In genomic region chr1:24699320-24699719, GRCm38 (mm10) we compare ENCODE assay signal across 8 mouse cellular contexts. TPM values are rescaled to one million over a fixed set of nuclear protein-coding genes. Genes with fewer than 3 reads are reported as not detected.
A peak's percentile ranks its signal among the peaks of the same experiment; 100 is the strongest.
DNase-seq lines count a peak whose midpoint lies in the region; ATAC-seq and TF ChIP-seq lines count a peak whose summit lies in the region.
"Had no signal": no experiment of that assay in that cellular context is flagged by ENCODE, and none has a peak within 500 bp of the region (broad histone marks: within the 10 kb centered on the region; RNA-seq: fewer than 3 reads in every experiment).

No protein-coding gene starts in this region.

- no peak overlapping the region for H3K4me2 ChIP-seq in hindbrain, embryonic 16.5 days (ENCODE audit: low read length)
- H3K4me2 ChIP-seq in liver, embryonic 14.5 days (ENCODE audit: low read depth): peak overlapping the region; percentile 28
- no peak overlapping the region for H3K4me2 ChIP-seq in forebrain, embryonic 12.5 days

- no peak overlapping the region for H3K27ac ChIP-seq in hindbrain, embryonic 16.5 days (ENCODE audit: low read depth, low read length)
- H3K27ac ChIP-seq in liver, embryonic 14.5 days: no peak overlapping the region
- H3K27ac ChIP-seq in forebrain, embryonic 12.5 days: no peak overlapping the region

- 27% methylated on average over 9 of the region's 9 CpGs for WGBS in hindbrain, embryonic 16.5 days
- WGBS in liver, embryonic 14.5 days (ENCODE audit: insufficient replicate concordance): 11% methylated on average over 9 of the region's 9 CpGs
- 26% methylated on average over 9 of the region's 9 CpGs for WGBS in forebrain, embryonic 12.5 days

- no peak for TF ChIP-seq EP300 in liver, embryonic 14.5 days (IDR thresholded peaks at IDR 0.05; ENCODE audit: low read depth)

- no peak overlapping the region for H3K4me3 ChIP-seq in hindbrain, embryonic 16.5 days (ENCODE audit: low read length)
- H3K4me3 ChIP-seq in liver, embryonic 14.5 days (ENCODE audit: insufficient read depth in 1 of 2, low read depth in 2 of 2, low read length in 2 of 2): no peak overlapping the region
- H3K4me3 ChIP-seq in forebrain, embryonic 12.5 days (replicated peaks): no peak overlapping the region
- H3K4me3 ChIP-seq: erythroblast, embryonic 14.5 days had no signal

- H3K27me3 ChIP-seq in hindbrain, embryonic 16.5 days (replicated peaks; ENCODE audit: control insufficient read depth, insufficient read depth, low read length): no peaks in the 10 kb centered on the region
- H3K27me3 ChIP-seq in liver, embryonic 14.5 days (ENCODE audit: control insufficient read depth, insufficient read depth, low read length): no peaks in the 10 kb centered on the region
- H3K27me3 ChIP-seq in forebrain, embryonic 12.5 days: no peaks in the 10 kb centered on the region

- no peaks in the 10 kb centered on the region for H3K4me1 ChIP-seq in hindbrain, embryonic 16.5 days (ENCODE audit: control insufficient read depth, insufficient read depth, low read depth, low read length)
- H3K4me1 ChIP-seq in liver, embryonic 14.5 days (replicated peaks; ENCODE audit: control insufficient read depth in 2 of 2, insufficient read depth in 2 of 2, low read length in 1 of 2): peaks cover 0 to 8% of the 10 kb centered on the region in 2 experiments; a peak in 3 of 4 replicates
- no peaks in the 10 kb centered on the region for H3K4me1 ChIP-seq in forebrain, embryonic 12.5 days

- TF ChIP-seq CTCF in liver, embryonic 14.5 days (IDR thresholded peaks at IDR 0.05; ENCODE audit: low read depth): no peak

- DNase-seq in ZHBTc4 (ENCODE audit: low read depth, low spot score): peak; percentile 91
- peak; percentile 77 for DNase-seq in embryo, embryonic 11 days
- peak in 2 of 3 experiments; percentile 29 to 31 for DNase-seq in liver, embryonic 14.5 days (ENCODE audit: low read depth in 3 of 3, low spot score in 3 of 3)
- DNase-seq in retina, postnatal 1 day: peak; percentile 69
- DNase-seq in right cerebral cortex, postnatal 14 days: no peak

- ATAC-seq in hindbrain, embryonic 16.5 days: peak; percentile 64
- peak; percentile 74; the same call in 1 of the 2 replicates for ATAC-seq in liver, embryonic 14.5 days (ENCODE audit: insufficient read depth)
- ATAC-seq in forebrain, embryonic 12.5 days (ENCODE audit: low FRiP score): no peak

- no peak overlapping the region for H3K9ac ChIP-seq in hindbrain, embryonic 16.5 days (ENCODE audit: low read depth, low read length)
- H3K9ac ChIP-seq in liver, embryonic 14.5 days (replicated peaks): no peak overlapping the region
- no peak overlapping the region for H3K9ac ChIP-seq in forebrain, embryonic 12.5 days

- no peaks in the 10 kb centered on the region for H3K36me3 ChIP-seq in hindbrain, embryonic 16.5 days (ENCODE audit: control insufficient read depth, insufficient read depth, low read length)
- H3K36me3 ChIP-seq in liver, embryonic 14.5 days (replicated peaks; ENCODE audit: control insufficient read depth, insufficient read depth, low read depth): no peaks in the 10 kb centered on the region
- H3K36me3 ChIP-seq in forebrain, embryonic 12.5 days (replicated peaks): no peaks in the 10 kb centered on the region

- no peaks in the 10 kb centered on the region for H3K9me3 ChIP-seq in hindbrain, embryonic 16.5 days (ENCODE audit: control insufficient read depth, low read length)
- H3K9me3 ChIP-seq in liver, embryonic 14.5 days (ENCODE audit: control insufficient read depth, low read length): no peaks in the 10 kb centered on the region
- H3K9me3 ChIP-seq in forebrain, embryonic 12.5 days: no peaks in the 10 kb centered on the region

RNA-seq across cellular contexts. Expression of gene Lmbrd1, which starts 20.9 kb away (rescaled TPM):
- polyA plus RNA-seq in hindbrain, embryonic 16.5 days (2015; fragmentation: Nextera tagmentation; extraction: Ambion mirVana): 53.5 and 59.0 TPM in 2 replicates
- polyA plus RNA-seq in liver, embryonic 14.5 days (2012; rRNA removed): 3.8 and 5.9 TPM in 2 replicates
- polyA plus RNA-seq in liver, embryonic 14.5 days (2014; fragmentation: Nextera tagmentation; extraction: Ambion mirVana): 12.6 and 13.9 TPM in 2 replicates
- 28.5 and 28.9 TPM in 2 replicates for polyA plus RNA-seq in forebrain, embryonic 12.5 days (2016; fragmentation: Nextera tagmentation; extraction: Ambion mirVana)
